Mouse (Mus musculus) erythroblast, embryonic 14.5 days (primary cell): Measurements from ENCODE around the gene Lancl3.

Source experiments
- GATA1 ChIP-seq: IDR thresholded peaks from 2 replicates; pipeline ENCODE4 v1.6.1; 2012; ENCODE audit warnings: low read length, inconsistent platforms, mixed read lengths
- TAL1 ChIP-seq: IDR thresholded peaks from 3 replicates; pipeline ENCODE4 v1.6.1; 2012; ENCODE audit warnings: low read length, inconsistent platforms, mixed read lengths

GRCm38 (mm10) chrX:9298413-9298864 lies 98.7 kb downstream of the Lancl3 start:
- TF ChIP-seq TAL1 (peak; percentile 81), GATA1 (peak; percentile 70)
